Mouse (Mus musculus) olfactory bulb, adult 2 months (tissue): Measurements from ENCODE around the gene Asphd2.

ENCODE experiments used
- CTCF ChIP-seq: fragments of 200-500 bp; IDR thresholded peaks from 2 replicates; pipeline ENCODE4 v1.5.1; 2012; ENCODE audit warnings: low read depth, mild to moderate bottlenecking, low read length, moderate library complexity; ENCODE audit not compliant: insufficient read depth
- POLR2A ChIP-seq: fragments of 200-500 bp; IDR thresholded peaks from 2 replicates; pipeline ENCODE4 v1.6.1; 2012; ENCODE audit warnings: mild to moderate bottlenecking, low read depth, low read length, moderate library complexity; ENCODE audit not compliant: insufficient read depth

DNA sequence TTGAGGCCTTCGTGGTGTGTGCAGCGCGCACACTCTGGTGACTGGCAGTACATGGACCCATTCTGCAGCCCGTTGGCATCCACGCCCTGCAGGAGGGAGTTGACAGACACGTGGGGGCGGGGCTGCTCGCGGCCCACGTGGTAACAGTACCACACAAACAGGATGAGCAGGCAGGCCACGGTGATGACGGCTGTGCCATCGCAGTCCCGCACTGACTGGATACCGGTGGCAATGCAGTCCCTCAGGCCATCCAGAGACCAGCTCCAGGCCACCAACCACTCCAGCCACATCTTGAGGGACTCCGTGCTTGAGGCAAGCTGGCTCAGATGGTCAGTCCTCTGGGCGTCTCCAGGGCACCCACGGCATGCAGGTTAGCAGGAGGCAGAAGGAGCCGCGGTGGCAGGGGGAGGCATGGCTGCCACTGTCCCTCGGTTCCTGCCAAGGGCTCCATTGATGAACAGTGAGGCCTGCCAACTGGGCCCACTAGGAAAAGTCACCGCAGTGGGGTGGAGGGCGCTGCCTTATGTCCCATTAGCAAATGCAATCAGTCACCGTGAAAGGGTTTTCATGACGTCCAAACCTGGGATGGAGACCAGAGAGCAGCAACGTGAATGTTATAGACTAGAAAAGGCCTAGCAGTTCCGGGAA, 2.9 kb downstream of the Asphd2 start:
- no peak for TF ChIP-seq CTCF
- TF ChIP-seq POLR2A, result no peak
